Mouse (Mus musculus) MEL (cell line): ENCODE data around the gene Synj1. TPM values are rescaled to one million over a fixed set of nuclear protein-coding genes. Genes with fewer than 3 reads are reported as not detected.
A peak's percentile ranks its signal among the peaks of the same experiment; 100 is the strongest.

Source experiments
- DNase-seq: peaks from one replicate; pipeline ENCODE4 v3.0.0; 2011; ENCODE audit warnings: low read depth, low spot score
- H3K27ac ChIP-seq: 2 replicates; pipeline ENCODE4 v1.5.1; 2012; ENCODE audit warnings: low read depth, mild to moderate bottlenecking, control low read depth, low read length, moderate library complexity; ENCODE audit not compliant: control insufficient read depth
- H3K27me3 ChIP-seq, 2 experiments: fragments of 150-350 bp in 1 of 2; sonication (generic) in 1 of 2; 2 replicates each; pipeline ENCODE4 v1.6.1; 2012; ENCODE audit warnings: low read length in 2 of 2, mild to moderate bottlenecking in 2 of 2, improper control_type of control experiment in 1 of 2, moderate library complexity in 1 of 2; ENCODE audit not compliant: insufficient read depth in 2 of 2, control insufficient read depth in 1 of 2
- H3K36me3 ChIP-seq, 2 experiments: 2 replicates each; pipeline ENCODE4 v1.6.1; 2012 to 2014; ENCODE audit warnings: low read length in 2 of 2, improper control_type of control experiment in 1 of 2, inconsistent platforms in 1 of 2, mild to moderate bottlenecking in 1 of 2; ENCODE audit not compliant: insufficient read depth in 2 of 2, control insufficient read depth in 1 of 2
- H3K4me1 ChIP-seq, 2 experiments: fragments of 150-350 bp in 1 of 2; sonication (generic) in 1 of 2; 2 replicates each; pipeline ENCODE4 v1.6.1; 2012; ENCODE audit warnings: low read length in 2 of 2, improper control_type of control experiment in 1 of 2, mild to moderate bottlenecking in 1 of 2; ENCODE audit not compliant: insufficient read depth in 2 of 2, control insufficient read depth in 1 of 2
- H3K4me3 ChIP-seq, 2 experiments: fragments of 150-350 bp in 1 of 2; sonication (generic) in 1 of 2; 2 replicates each; pipeline ENCODE4 v1.5.1; 2012; ENCODE audit warnings: low read depth in 2 of 2, low read length in 2 of 2, mild to moderate bottlenecking in 2 of 2, moderate library complexity in 2 of 2, control low read depth in 1 of 2, improper control_type of control experiment in 1 of 2; ENCODE audit not compliant: control insufficient read depth in 1 of 2, insufficient read depth in 1 of 2
- H3K79me2 ChIP-seq: 2 replicates; pipeline ENCODE4 v1.6.1; 2012; ENCODE audit warnings: mild to moderate bottlenecking, low read length, moderate library complexity; ENCODE audit not compliant: control insufficient read depth, poor library complexity, insufficient read depth
- H3K9ac ChIP-seq: 2 replicates; pipeline ENCODE4 v1.6.1; 2012; ENCODE audit warnings: low read depth, mild to moderate bottlenecking, control low read depth, low read length, moderate library complexity; ENCODE audit not compliant: control insufficient read depth, poor library complexity, severe bottlenecking
- H3K9me3 ChIP-seq: fragments of 150-350 bp; sonication (generic); replicated peaks from 2 replicates; pipeline ENCODE4 v1.6.1; 2012; ENCODE audit warnings: mild to moderate bottlenecking, low read length, improper control_type of control experiment, moderate library complexity; ENCODE audit not compliant: insufficient read depth
- ELF1 ChIP-seq: IDR thresholded peaks from 2 replicates; pipeline ENCODE4 v1.6.1; 2014; ENCODE audit warnings: low read depth, mild to moderate bottlenecking, inconsistent platforms, low read length, improper control_type of control experiment, moderate library complexity
- EP300 ChIP-seq, 2 experiments: IDR thresholded peaks; 2 replicates each; pipeline ENCODE4 v1.6.1; 2011; ENCODE audit warnings: improper control_type of control experiment in 2 of 2, low read length in 2 of 2, low read depth in 1 of 2, mild to moderate bottlenecking in 1 of 2
- ETS1 ChIP-seq: IDR thresholded peaks from 2 replicates; pipeline ENCODE4 v1.6.1; 2012; ENCODE audit warnings: low read depth, mild to moderate bottlenecking, inconsistent platforms, low read length, improper control_type of control experiment, moderate library complexity
- GABPA ChIP-seq: IDR thresholded peaks from 2 replicates; pipeline ENCODE4 v1.6.1; 2012; ENCODE audit warnings: low read depth, mild to moderate bottlenecking, inconsistent platforms, low read length, improper control_type of control experiment, moderate library complexity
- GATA1 ChIP-seq: IDR thresholded peaks from 2 replicates; pipeline ENCODE4 v1.6.1; 2011; ENCODE audit warnings: low read depth, low read length, improper control_type of control experiment
- HCFC1 ChIP-seq: IDR thresholded peaks from 2 replicates; pipeline ENCODE4 v1.6.1; 2012; ENCODE audit warnings: low read depth, mild to moderate bottlenecking, inconsistent platforms, low read length, improper control_type of control experiment, moderate library complexity
- MAFK ChIP-seq: IDR thresholded peaks from 2 replicates; pipeline ENCODE4 v1.6.1; 2011; ENCODE audit warnings: low read depth, mild to moderate bottlenecking, low read length, improper control_type of control experiment, borderline replicate concordance
- MAX ChIP-seq: IDR thresholded peaks from 2 replicates; pipeline ENCODE4 v1.6.1; 2011; ENCODE audit warnings: low read length, improper control_type of control experiment
- MXI1 ChIP-seq: IDR thresholded peaks from 2 replicates; pipeline ENCODE4 v1.6.1; 2011; ENCODE audit warnings: mild to moderate bottlenecking, low read depth, low read length, improper control_type of control experiment
- NRF1 ChIP-seq: IDR thresholded peaks from 2 replicates; pipeline ENCODE4 v1.6.1; 2014; ENCODE audit warnings: low read depth, mild to moderate bottlenecking, inconsistent platforms, low read length, improper control_type of control experiment, moderate library complexity; ENCODE audit not compliant: poor library complexity, insufficient read depth, severe bottlenecking
- RCOR1 ChIP-seq: IDR thresholded peaks from 2 replicates; pipeline ENCODE4 v1.6.1; 2012; ENCODE audit warnings: low read depth, mild to moderate bottlenecking, inconsistent platforms, low read length, improper control_type of control experiment
- TAL1 ChIP-seq: IDR thresholded peaks from 2 replicates; pipeline ENCODE4 v1.6.1; 2012; ENCODE audit warnings: mild to moderate bottlenecking, inconsistent platforms, low read length, moderate library complexity, mixed read lengths
- USF2 ChIP-seq, 2 experiments: IDR thresholded peaks; 2 replicates each; pipeline ENCODE4 v1.6.1; 2011 to 2012; ENCODE audit warnings: improper control_type of control experiment in 2 of 2, low read length in 2 of 2, borderline replicate concordance in 1 of 2, inconsistent platforms in 1 of 2, low read depth in 1 of 2, mild to moderate bottlenecking in 1 of 2; ENCODE audit not compliant: insufficient read depth in 1 of 2
- ZKSCAN1 ChIP-seq: IDR thresholded peaks from 2 replicates; pipeline ENCODE4 v1.6.1; 2012; ENCODE audit warnings: low read depth, mild to moderate bottlenecking, inconsistent platforms, low read length, improper control_type of control experiment, moderate library complexity
- ZNF384 ChIP-seq: IDR thresholded peaks from 2 replicates; pipeline ENCODE4 v1.6.1; 2012; ENCODE audit warnings: low read depth, mild to moderate bottlenecking, inconsistent platforms, low read length, improper control_type of control experiment
- polyA plus RNA-seq, 2 experiments: library from polyadenylated mRNA; stranded (reverse) in 1 of 2; unstranded in 1 of 2; fragments of >175 nt in 1 of 2; fragments of >200 nt in 1 of 2; gene quantifications; 2 replicates each; pipeline versions ENCODE4 v1.2.1 to v1.2.4; 2012; ENCODE audit warnings: low replicate concordance in 2 of 2, low read depth in 1 of 2; ENCODE audit not compliant: insufficient read length in 2 of 2, insufficient read depth in 1 of 2, missing spikeins in 1 of 2
- total RNA-seq: library from RNA; depleted of rRNA; stranded (reverse); fragments of 300-350 nt; gene quantifications from 2 replicates; pipeline ENCODE4 v1.2.3, GENCODE M21; 2012

Gene Synj1
- total and polyA plus RNA-seq, 3 experiments, result 5.0 to 34.5 TPM; not detected in 1

DNA sequence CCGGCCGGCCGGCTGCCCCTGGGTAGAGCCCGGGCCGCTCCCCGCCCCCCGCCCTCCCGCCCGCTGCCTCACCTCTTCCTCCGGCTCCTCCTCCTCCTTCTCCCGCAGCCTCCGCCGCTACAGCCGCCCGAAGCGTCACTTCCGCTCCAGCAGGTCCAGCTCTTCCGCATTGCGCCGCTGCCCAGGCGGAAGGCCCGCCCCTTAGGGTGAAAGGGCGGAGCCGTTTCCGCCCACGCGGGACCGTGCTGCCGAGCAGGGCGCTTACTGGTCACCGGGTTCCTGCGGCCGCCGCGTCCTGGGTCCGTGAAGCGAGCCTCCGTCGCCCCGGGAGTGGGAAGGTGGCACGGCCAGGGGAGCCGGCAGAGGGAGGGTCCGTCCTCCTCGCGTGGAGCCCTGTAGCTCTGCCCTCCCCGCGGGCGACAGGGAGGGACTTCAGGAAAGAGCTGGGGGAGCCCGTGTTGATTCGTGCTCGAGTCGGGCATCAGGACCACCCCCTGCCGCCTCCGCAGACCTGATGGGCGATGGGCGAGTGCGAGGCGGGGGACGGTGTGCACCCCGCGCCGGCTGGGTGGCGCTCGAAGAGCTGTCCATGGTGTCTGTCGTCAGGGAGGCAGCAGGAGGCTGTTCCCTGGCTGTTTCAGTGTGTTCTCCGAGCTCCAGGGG, at the start of gene Synj1 (continued):
- TF ChIP-seq NRF1 (no peak), ZKSCAN1 (no peak)

DNA sequence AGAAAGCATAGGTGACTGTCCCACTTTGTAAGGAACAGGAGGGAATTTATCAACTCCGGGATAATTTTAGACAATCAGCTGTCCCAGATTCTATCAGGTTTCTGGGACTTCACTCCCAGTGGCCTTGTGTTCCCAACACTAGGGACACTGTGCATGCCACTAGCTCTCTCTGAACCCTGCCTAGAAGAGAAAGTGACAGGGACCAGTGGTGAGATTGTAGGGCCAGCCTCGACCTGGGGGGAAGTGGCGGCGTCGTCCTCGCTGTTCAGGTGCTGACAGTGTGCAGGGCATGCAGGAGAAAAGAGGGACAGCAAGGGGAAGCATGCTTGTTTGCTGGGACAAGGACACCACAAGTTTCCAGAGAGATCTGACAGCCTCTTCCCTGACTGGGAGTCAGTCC, 46.6 kb upstream of the Synj1 start:
- TF ChIP-seq MAFK (no peak), ELF1 (no peak), MXI1 (no peak), RCOR1 (no peak), HCFC1 (no peak), GATA1 (no peak), USF2 (IDR thresholded peaks at IDR 0.05; ENCODE audit: borderline replicate concordance in 1 of 2, insufficient read depth in 1 of 2, low read depth in 1 of 2, low read length in 2 of 2) (no peak)
- H3K27me3 ChIP-seq, result no peaks in the 10 kb centered on the region
- no peak overlapping the region for H3K27ac ChIP-seq
- H3K79me2 ChIP-seq, result no peaks in the 10 kb centered on the region
- peaks cover 3 to 26% of the 10 kb centered on the region in 2 experiments for H3K4me1 ChIP-seq
- no peak for DNase-seq
- no peaks in the 10 kb centered on the region for H3K9me3 ChIP-seq
- H3K36me3 ChIP-seq, result peaks cover 0 to 6% of the 10 kb centered on the region in 2 experiments; a peak in 2 of 4 replicates
- H3K9ac ChIP-seq, result no peak overlapping the region
- no peak overlapping the region for H3K4me3 ChIP-seq

- TF ChIP-seq ZNF384, result no peak
- peak; percentile 40; the same call in 1 of the 2 replicates for TF ChIP-seq ETS1
- TF ChIP-seq GATA1, result peak; percentile 70
- no peak for TF ChIP-seq MXI1
- TF ChIP-seq TAL1, result no peak
- TF ChIP-seq GABPA, result no peak
- no peak for TF ChIP-seq EP300 (IDR thresholded peaks at IDR 0.05; ENCODE audit: low read depth in 1 of 2, low read length in 2 of 2)
- TF ChIP-seq RCOR1, result peak; percentile 57
- no peak for TF ChIP-seq MAX
- peak; percentile 50; the same call in 1 of the 2 replicates for TF ChIP-seq ELF1
- Histone ChIP-seq H3K27me3 (no peaks in the 10 kb centered on the region), H3K4me3 (no peak overlapping the region), H3K9ac (no peak overlapping the region), H3K9me3 (no peaks in the 10 kb centered on the region), H3K27ac (no peak overlapping the region), H3K79me2 (no peaks in the 10 kb centered on the region), H3K4me1 (peaks cover 3 to 26% of the 10 kb centered on the region in 2 experiments), H3K36me3 (peaks cover 0 to 6% of the 10 kb centered on the region in 2 experiments; a peak in 2 of 4 replicates)
- DNase-seq, result peak; percentile 54
These were observed 46.2 kb upstream of the Synj1 start for GRCm38 (mm10) chr16:91057261-91057660.
